Mouse (Mus musculus) cerebellum, adult 2 months (tissue): Measurements from ENCODE around the gene Ifna15.

Experiments
- CTCF ChIP-seq: fragments of 200-500 bp; IDR thresholded peaks from 2 replicates; pipeline ENCODE4 v1.5.1; 2011; ENCODE audit warnings: low read depth, mild to moderate bottlenecking, control low read depth, low read length, moderate library complexity, borderline replicate concordance; ENCODE audit not compliant: insufficient read depth
- POLR2A ChIP-seq: fragments of 200-500 bp; IDR thresholded peaks from 2 replicates; pipeline ENCODE4 v1.6.1; 2011; ENCODE audit warnings: low read length, control low read depth, borderline replicate concordance; ENCODE audit not compliant: insufficient read depth

DNA sequence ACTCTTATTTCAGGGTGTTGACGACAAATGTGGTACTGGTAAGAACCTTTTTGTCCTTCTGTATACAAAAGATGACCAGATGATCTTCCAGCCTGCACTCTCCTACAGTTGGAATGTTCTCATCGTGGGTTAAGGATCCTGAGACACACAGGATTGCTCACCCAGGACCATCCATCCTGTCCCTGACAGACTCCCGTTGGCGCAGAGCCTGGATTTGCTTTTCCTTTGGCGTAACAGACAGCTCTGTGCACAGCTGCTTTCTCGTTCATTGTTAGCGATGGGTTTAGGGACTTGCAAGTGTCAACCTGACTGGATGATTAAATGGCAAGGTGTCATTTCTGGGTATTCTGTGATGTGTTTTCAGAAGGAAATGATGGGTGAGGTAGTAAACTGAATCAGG is 21.4 kb downstream of the Ifna15 start:
- TF ChIP-seq CTCF (no peak), POLR2A (no peak)
